Mouse (Mus musculus) olfactory bulb, adult 2 months (tissue): ENCODE results near the gene N4bp1.

Experiments
- CTCF ChIP-seq: fragments of 200-500 bp; IDR thresholded peaks from 2 replicates; pipeline ENCODE4 v1.5.1; 2012; ENCODE audit warnings: low read depth, mild to moderate bottlenecking, low read length, moderate library complexity; ENCODE audit not compliant: insufficient read depth
- POLR2A ChIP-seq: fragments of 200-500 bp; IDR thresholded peaks from 2 replicates; pipeline ENCODE4 v1.6.1; 2012; ENCODE audit warnings: mild to moderate bottlenecking, low read depth, low read length, moderate library complexity; ENCODE audit not compliant: insufficient read depth

DNA sequence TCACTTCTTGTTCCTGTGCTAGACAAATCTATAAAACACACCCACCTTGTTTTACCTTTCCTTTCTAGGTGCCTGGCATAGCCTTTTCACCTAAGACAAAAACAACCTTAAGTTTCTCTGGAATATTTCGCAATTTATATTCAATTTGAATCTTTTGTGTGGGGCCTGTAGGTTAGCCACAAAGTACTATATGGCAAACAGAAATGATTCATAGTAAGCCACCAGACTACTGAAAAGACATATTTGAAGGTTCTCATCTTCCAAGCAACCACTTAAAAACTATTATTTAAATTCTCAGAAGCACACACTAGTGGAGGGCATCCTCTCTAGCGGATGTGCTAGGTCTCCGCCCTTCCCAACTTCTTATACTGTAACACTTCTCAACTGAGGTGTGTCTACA is 32.6 kb downstream of the N4bp1 start:
- TF ChIP-seq CTCF, result no peak
- TF ChIP-seq POLR2A, result no peak
